Mouse (Mus musculus): ENCODE data around the gene E130208F15Rik. TPM values are rescaled to one million over a fixed set of nuclear protein-coding genes. Genes with fewer than 3 reads are reported as not detected.

The E130208F15Rik gene
- polyA plus RNA-seq, 1 experiment: 0.57 TPM

GRCm38 (mm10) chr7:30282740-30283139 lies 38.8 kb upstream of the E130208F15Rik start:
- peaks cover 17% of the 10 kb centered on the region; the same call in 1 of the 2 replicates for H3K4me1 ChIP-seq (ENCODE audit: control insufficient read depth, insufficient read depth, low read length)
- TF ChIP-seq POLR2A (IDR thresholded peaks at IDR 0.05; ENCODE audit: borderline replicate concordance, insufficient read depth, low read length) (peak; percentile 17; the same call in 1 of the 2 replicates), CTCF (IDR thresholded peaks at IDR 0.05; ENCODE audit: borderline replicate concordance, insufficient read depth, low read depth, low read length) (no peak)
- DNase-seq: no peak
- no peak overlapping the region for H3K27ac ChIP-seq (ENCODE audit: insufficient read depth, low read length)
- WGBS: 70% methylated on average over 7 of the region's 7 CpGs
- H3K4me3 ChIP-seq (replicated peaks; ENCODE audit: insufficient read depth, low read depth, low read length): no peak overlapping the region
- H3K27me3 ChIP-seq (ENCODE audit: control insufficient read depth, insufficient read depth, low read length): no peaks in the 10 kb centered on the region

- peak; percentile 87 to 95 for DNase-seq
- peaks cover 35% of the 10 kb centered on the region for H3K4me1 ChIP-seq (ENCODE audit: control insufficient read depth, insufficient read depth, low read length)
- no peaks in the 10 kb centered on the region for H3K27me3 ChIP-seq (ENCODE audit: control insufficient read depth, insufficient read depth, low read length)
- no peak overlapping the region for H3K4me3 ChIP-seq (replicated peaks; ENCODE audit: insufficient read depth, low read depth, low read length)
- WGBS: 17% methylated on average over 8 of the region's 8 CpGs
- no peak for TF ChIP-seq POLR2A (IDR thresholded peaks at IDR 0.05; ENCODE audit: borderline replicate concordance, insufficient read depth, low read length)
- TF ChIP-seq CTCF (IDR thresholded peaks at IDR 0.05; ENCODE audit: borderline replicate concordance, insufficient read depth, low read depth, low read length): no peak
- peak overlapping the region; percentile 51 for H3K27ac ChIP-seq (ENCODE audit: insufficient read depth, low read length)
These were observed 34.7 kb upstream of the E130208F15Rik start for GRCm38 (mm10) chr7:30286701-30287410.

- H3K27ac ChIP-seq (ENCODE audit: insufficient read depth, low read length): peak overlapping the region; percentile 51; the same call in 1 of the 2 replicates
- DNase-seq: peak; percentile 53 to 70
- TF ChIP-seq POLR2A (IDR thresholded peaks at IDR 0.05; ENCODE audit: borderline replicate concordance, insufficient read depth, low read length) (no peak), CTCF (IDR thresholded peaks at IDR 0.05; ENCODE audit: borderline replicate concordance, insufficient read depth, low read depth, low read length) (no peak)
- H3K27me3 ChIP-seq (ENCODE audit: control insufficient read depth, insufficient read depth, low read length): no peaks in the 10 kb centered on the region
- WGBS: 29% methylated on average over 6 of the region's 6 CpGs
- peaks cover 35% of the 10 kb centered on the region for H3K4me1 ChIP-seq (ENCODE audit: control insufficient read depth, insufficient read depth, low read length)
- H3K4me3 ChIP-seq (replicated peaks; ENCODE audit: insufficient read depth, low read depth, low read length): no peak overlapping the region
These were observed 33.5 kb upstream of the E130208F15Rik start for GRCm38 (mm10) chr7:30288046-30288445.

GRCm38 (mm10) chr7:30289071-30289713 lies 32.3 kb upstream of the E130208F15Rik start:
- H3K27me3 ChIP-seq (ENCODE audit: control insufficient read depth, insufficient read depth, low read length): no peaks in the 10 kb centered on the region
- no peak for TF ChIP-seq CTCF (IDR thresholded peaks at IDR 0.05; ENCODE audit: borderline replicate concordance, insufficient read depth, low read depth, low read length)
- TF ChIP-seq POLR2A (IDR thresholded peaks at IDR 0.05; ENCODE audit: borderline replicate concordance, insufficient read depth, low read length): no peak
- H3K27ac ChIP-seq (ENCODE audit: insufficient read depth, low read length): peak overlapping the region; percentile 24; the same call in 1 of the 2 replicates
- H3K4me1 ChIP-seq (ENCODE audit: control insufficient read depth, insufficient read depth, low read length): peaks cover 38% of the 10 kb centered on the region
- no peak overlapping the region for H3K4me3 ChIP-seq (replicated peaks; ENCODE audit: insufficient read depth, low read depth, low read length)
- DNase-seq: peak; percentile 26 to 31
- WGBS: 72% methylated on average over 7 of the region's 7 CpGs

GRCm38 (mm10) chr7:30289714-30290399 lies 31.7 kb upstream of the E130208F15Rik start:
- peak; percentile 36 to 39 for DNase-seq
- peaks cover 43% of the 10 kb centered on the region for H3K4me1 ChIP-seq (ENCODE audit: control insufficient read depth, insufficient read depth, low read length)
- H3K27me3 ChIP-seq (ENCODE audit: control insufficient read depth, insufficient read depth, low read length): no peaks in the 10 kb centered on the region
- peak overlapping the region; percentile 96 for H3K27ac ChIP-seq (ENCODE audit: insufficient read depth, low read length)
- TF ChIP-seq POLR2A (IDR thresholded peaks at IDR 0.05; ENCODE audit: borderline replicate concordance, insufficient read depth, low read length) (no peak), CTCF (IDR thresholded peaks at IDR 0.05; ENCODE audit: borderline replicate concordance, insufficient read depth, low read depth, low read length) (no peak)
- no peak overlapping the region for H3K4me3 ChIP-seq (replicated peaks; ENCODE audit: insufficient read depth, low read depth, low read length)
- WGBS: 62% methylated on average over 10 of the region's 10 CpGs

- Histone ChIP-seq H3K4me3 (replicated peaks; ENCODE audit: insufficient read depth, low read depth, low read length) (peak within 1 kb of the TSS; percentile 100), H3K4me1 (ENCODE audit: control insufficient read depth, insufficient read depth, low read length) (peaks cover 48% of the 10 kb centered on the region), H3K27ac (ENCODE audit: insufficient read depth, low read length) (peak within 1 kb of the TSS; percentile 96), H3K27me3 (ENCODE audit: control insufficient read depth, insufficient read depth, low read length) (no peaks in the 10 kb centered on the region)
- peak; percentile 91 to 94 for DNase-seq
- TF ChIP-seq POLR2A (IDR thresholded peaks at IDR 0.05; ENCODE audit: borderline replicate concordance, insufficient read depth, low read length) (peak; percentile 99), CTCF (IDR thresholded peaks at IDR 0.05; ENCODE audit: borderline replicate concordance, insufficient read depth, low read depth, low read length) (no peak)
- 4% methylated on average over 35 of the region's 35 CpGs for WGBS
These were observed 30.1 kb upstream of the E130208F15Rik start, which contains the start of gene Clip3 for GRCm38 (mm10) chr7:30291215-30292131. Clip3 (plus strand) TSS chr7:30291728.

- Histone ChIP-seq H3K4me3 (replicated peaks; ENCODE audit: insufficient read depth, low read depth, low read length) (peak overlapping the region; percentile 45), H3K27ac (ENCODE audit: insufficient read depth, low read length) (peak overlapping the region; percentile 97)
- peak in 1 of 2 experiments; percentile 64 for DNase-seq
These were observed 27.7 kb upstream of the E130208F15Rik start for GRCm38 (mm10) chr7:30293795-30294194.

More at GRCm38 (mm10) chr7:30293795-30294194, 27.7 kb upstream of the E130208F15Rik start:
- 5% methylated on average over 13 of the region's 13 CpGs for WGBS
- Histone ChIP-seq H3K27me3 (ENCODE audit: control insufficient read depth, insufficient read depth, low read length) (no peaks in the 10 kb centered on the region), H3K4me1 (ENCODE audit: control insufficient read depth, insufficient read depth, low read length) (peaks cover 41% of the 10 kb centered on the region)
- TF ChIP-seq CTCF (IDR thresholded peaks at IDR 0.05; ENCODE audit: borderline replicate concordance, insufficient read depth, low read depth, low read length) (no peak), POLR2A (IDR thresholded peaks at IDR 0.05; ENCODE audit: borderline replicate concordance, insufficient read depth, low read length) (no peak)
